Mouse (Mus musculus): Measurements from ENCODE around the gene Gpr19.

The Gpr19 gene

GRCm38 (mm10) chr6:134887711-134888449 is 10.5 kb downstream of the Gpr19 start:
- DNase-seq (ENCODE audit: extremely low spot score, low read depth, low spot score) = peak; percentile 68

GRCm38 (mm10) chr6:134887008-134887407 is 11.4 kb downstream of the Gpr19 start:
- no peak for DNase-seq (ENCODE audit: extremely low spot score, low read depth, low spot score)

- DNase-seq (ENCODE audit: extremely low spot score, low read depth, low spot score) = no peak
These were observed 11.9 kb downstream of the Gpr19 start for GRCm38 (mm10) chr6:134886475-134886874.

- no peak for DNase-seq (ENCODE audit: extremely low spot score, low read depth, low spot score)
These were observed 12.9 kb downstream of the Gpr19 start for GRCm38 (mm10) chr6:134885515-134885914.

GRCm38 (mm10) chr6:134883661-134884060 is 14.7 kb downstream of the Gpr19 start:
- no peak for DNase-seq (ENCODE audit: extremely low spot score, low read depth, low spot score)

- DNase-seq (ENCODE audit: extremely low spot score, low read depth, low spot score) = no peak
These were observed 18.3 kb downstream of the Gpr19 start for GRCm38 (mm10) chr6:134880046-134880445.

GRCm38 (mm10) chr6:134879556-134879955 is 18.8 kb downstream of the Gpr19 start:
- DNase-seq (ENCODE audit: extremely low spot score, low read depth, low spot score) = no peak

GRCm38 (mm10) chr6:134877892-134878291 is 20.5 kb downstream of the Gpr19 start:
- DNase-seq (ENCODE audit: extremely low spot score, low read depth, low spot score) = no peak

- no peak for DNase-seq (ENCODE audit: extremely low spot score, low read depth, low spot score)
These were observed 21.1 kb downstream of the Gpr19 start for GRCm38 (mm10) chr6:134877276-134877675.

GRCm38 (mm10) chr6:134876795-134877194 is 21.6 kb downstream of the Gpr19 start:
- DNase-seq (ENCODE audit: extremely low spot score, low read depth, low spot score) = no peak

GRCm38 (mm10) chr6:134873018-134873417 is 25.4 kb downstream of the Gpr19 start:
- no peak for DNase-seq (ENCODE audit: extremely low spot score, low read depth, low spot score)

GRCm38 (mm10) chr6:134872236-134872635 is 26.1 kb downstream of the Gpr19 start:
- DNase-seq (ENCODE audit: extremely low spot score, low read depth, low spot score) = no peak

GRCm38 (mm10) chr6:134870887-134871286 is 27.5 kb downstream of the Gpr19 start:
- no peak for DNase-seq (ENCODE audit: extremely low spot score, low read depth, low spot score)

GRCm38 (mm10) chr6:134870209-134870742 is 28.1 kb downstream of the Gpr19 start:
- DNase-seq (ENCODE audit: extremely low spot score, low read depth, low spot score) = no peak

- no peak for DNase-seq (ENCODE audit: extremely low spot score, low read depth, low spot score)
These were observed 31.1 kb downstream of the Gpr19 start for GRCm38 (mm10) chr6:134867325-134867724.

- DNase-seq (ENCODE audit: extremely low spot score, low read depth, low spot score) = no peak
These were observed 32.3 kb downstream of the Gpr19 start for GRCm38 (mm10) chr6:134866113-134866512.

- DNase-seq (ENCODE audit: extremely low spot score, low read depth, low spot score) = peak; percentile 99
These were observed 35.2 kb downstream of the Gpr19 start for GRCm38 (mm10) chr6:134863146-134863545.

GRCm38 (mm10) chr6:134862671-134863104 is 35.7 kb downstream of the Gpr19 start:
- DNase-seq (ENCODE audit: extremely low spot score, low read depth, low spot score) = no peak

GRCm38 (mm10) chr6:134861386-134861785 is 37.0 kb downstream of the Gpr19 start:
- DNase-seq (ENCODE audit: extremely low spot score, low read depth, low spot score) = no peak

- DNase-seq (ENCODE audit: extremely low spot score, low read depth, low spot score) = no peak
These were observed 38.1 kb downstream of the Gpr19 start for GRCm38 (mm10) chr6:134860275-134860674.

- no peak for DNase-seq (ENCODE audit: extremely low spot score, low read depth, low spot score)
These were observed 39.4 kb downstream of the Gpr19 start for GRCm38 (mm10) chr6:134859021-134859420.

- DNase-seq (ENCODE audit: extremely low spot score, low read depth, low spot score) = no peak
These were observed 42.5 kb downstream of the Gpr19 start for GRCm38 (mm10) chr6:134855926-134856325.

- DNase-seq (ENCODE audit: extremely low spot score, low read depth, low spot score) = no peak
These were observed 43.6 kb downstream of the Gpr19 start for GRCm38 (mm10) chr6:134854782-134855181.
